Mouse (Mus musculus) layer of hippocampus, adult 8-10 months (tissue): ENCODE measurements around the gene Zfp874a. TPM values are rescaled to one million over a fixed set of nuclear protein-coding genes. Genes with fewer than 3 reads are reported as not detected.
A peak's percentile ranks its signal among the peaks of the same experiment; 100 is the strongest.
"Not testable (repeated sequence)": the region's sequence is repeated elsewhere in the genome, so short reads cannot be mapped to it uniquely, and the experiment has no call there.

ENCODE experiments used
- DNase-seq, 2 experiments: peaks; one replicate each; pipeline ENCODE4 v3.0.0; 2022; ENCODE audit warnings: low spot score in 2 of 2
- total RNA-seq, 4 experiments: library from RNA; stranded (reverse); gene quantifications; 2 replicates each; pipeline ENCODE4 v1.2.4; 2022

Zfp874a gene
- total RNA-seq = 10 to 100 TPM; 10.5 to 18.9 (median 15.5) TPM

- DNase-seq = peak; percentile 93
Measured at GRCm38 (mm10) chr13:67451172-67452020, at the start of gene Zfp874a. Zfp874a (minus strand) TSS chr13:67451624.

GRCm38 (mm10) chr13:67500908-67501307, 49.5 kb upstream of the Zfp874a start:
- DNase-seq = no peak

DNA sequence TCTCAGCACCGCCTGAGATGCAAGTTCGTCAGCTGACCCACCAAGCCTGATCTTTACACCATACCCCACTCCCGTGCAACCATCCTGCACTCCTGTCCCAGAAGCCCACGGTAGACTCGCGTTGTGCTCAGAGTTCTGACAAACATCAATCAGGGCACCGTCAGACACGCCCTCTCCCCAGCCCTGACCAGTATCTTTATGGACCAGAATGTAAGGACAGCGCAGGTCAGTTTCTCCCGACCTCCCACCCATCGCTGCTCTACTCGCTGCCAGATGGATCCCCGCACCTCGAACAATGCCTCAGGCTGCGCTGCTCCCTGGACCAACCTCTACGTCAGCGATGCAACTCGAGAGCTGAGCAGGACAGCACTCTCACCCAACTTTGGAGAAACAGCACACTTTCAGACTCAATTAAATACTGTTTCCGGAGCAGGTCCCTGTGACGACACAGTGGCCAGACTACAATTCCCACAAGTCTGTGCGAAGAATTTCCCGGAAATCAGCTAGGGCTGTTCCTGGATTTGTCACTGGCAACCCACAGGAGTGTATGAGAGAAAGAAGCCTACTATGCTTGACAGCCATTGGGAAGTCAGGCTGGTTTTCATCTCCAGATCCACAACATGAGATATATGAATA, 48.8 kb upstream of the Zfp874a start, which contains the start of gene Zfp58:
Zfp58 (minus strand) TSS at position 472 of the 636 bp plus-strand sequence.
- DNase-seq = peak; percentile 88 to 89

DNA sequence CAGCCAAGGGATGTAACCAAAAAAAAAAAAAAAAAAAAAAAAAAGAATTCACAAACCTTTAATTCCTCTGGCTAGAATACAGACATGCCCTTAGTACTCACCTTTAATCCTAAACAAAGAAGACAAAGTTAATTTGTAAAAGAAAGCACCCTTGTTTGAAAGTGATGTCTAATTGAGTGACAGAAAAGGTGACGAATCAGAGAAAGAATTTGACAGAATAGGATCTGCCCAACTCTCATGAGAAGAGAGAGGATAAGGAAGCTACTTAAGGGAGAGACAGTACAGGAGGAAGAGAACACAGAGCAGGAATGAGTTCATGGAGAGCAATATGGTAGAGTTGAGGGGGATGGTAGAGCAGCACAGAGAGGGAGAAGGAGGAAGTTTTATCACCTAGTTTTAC, 44.2 kb upstream of the Zfp874a start:
- DNase-seq = no peak

GRCm38 (mm10) chr13:67484424-67484811, 33.0 kb upstream of the Zfp874a start:
- DNase-seq = no peak

- DNase-seq = peak; percentile 91
Measured at GRCm38 (mm10) chr13:67483625-67484423, 32.4 kb upstream of the Zfp874a start, which contains the start of gene Zfp874b. Zfp874b (minus strand) TSS chr13:67484258.

- DNase-seq = no peak
Measured at GRCm38 (mm10) chr13:67481528-67481927, 30.1 kb upstream of the Zfp874a start.

GRCm38 (mm10) chr13:67469274-67469673, 17.9 kb upstream of the Zfp874a start:
- no peak for DNase-seq

DNA sequence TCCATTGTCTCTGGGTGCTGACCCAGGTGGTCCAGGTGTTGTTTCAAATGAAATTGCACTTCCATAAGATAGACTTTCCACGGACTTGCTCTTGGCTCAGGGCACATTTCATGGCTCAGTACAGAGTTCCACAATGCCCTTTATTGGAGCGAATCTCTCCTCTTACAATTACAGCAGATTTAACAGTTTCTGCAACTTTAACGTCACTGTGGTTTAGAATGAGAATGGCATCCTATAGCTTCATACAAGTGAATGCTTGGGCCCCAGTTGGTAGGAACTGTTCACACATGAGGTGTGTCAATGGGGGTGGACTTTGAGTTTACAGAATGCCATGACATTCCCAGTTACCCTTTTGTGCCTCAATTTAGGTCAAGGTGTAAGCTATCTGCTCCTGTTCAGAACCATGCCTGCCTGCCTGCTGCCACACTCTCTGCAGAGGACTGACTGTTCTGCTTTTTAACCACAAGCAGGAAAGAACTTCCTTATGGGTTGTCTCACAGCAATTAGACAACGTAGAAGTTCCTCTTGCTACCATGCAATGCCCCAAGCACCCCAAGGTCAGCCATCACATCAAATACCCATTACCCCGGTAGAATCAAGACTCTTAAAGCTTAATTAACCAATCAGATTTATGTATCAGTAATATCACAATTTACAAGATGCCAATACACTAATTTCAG, 12.2 kb upstream of the Zfp874a start:
- not testable (repeated sequence) for DNase-seq

DNA sequence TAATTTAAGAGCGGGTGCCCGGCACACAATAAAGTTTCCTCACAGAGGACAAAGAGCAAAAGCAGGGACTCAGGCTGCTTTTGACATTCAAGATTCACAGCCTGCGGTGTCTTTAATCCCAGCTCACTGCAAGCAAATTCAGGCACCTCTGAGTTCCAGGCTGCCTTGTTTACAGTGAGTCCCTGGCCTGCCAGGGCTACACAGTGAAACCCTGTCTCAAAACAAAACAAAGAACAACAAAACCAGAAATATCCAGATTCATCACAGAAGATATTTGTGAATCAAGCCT, 541 bp upstream of the Zfp874a start:
- no peak for DNase-seq

- not testable (repeated sequence) for DNase-seq
Measured at GRCm38 (mm10) chr13:67437095-67437494, 14.3 kb downstream of the Zfp874a start.

DNA sequence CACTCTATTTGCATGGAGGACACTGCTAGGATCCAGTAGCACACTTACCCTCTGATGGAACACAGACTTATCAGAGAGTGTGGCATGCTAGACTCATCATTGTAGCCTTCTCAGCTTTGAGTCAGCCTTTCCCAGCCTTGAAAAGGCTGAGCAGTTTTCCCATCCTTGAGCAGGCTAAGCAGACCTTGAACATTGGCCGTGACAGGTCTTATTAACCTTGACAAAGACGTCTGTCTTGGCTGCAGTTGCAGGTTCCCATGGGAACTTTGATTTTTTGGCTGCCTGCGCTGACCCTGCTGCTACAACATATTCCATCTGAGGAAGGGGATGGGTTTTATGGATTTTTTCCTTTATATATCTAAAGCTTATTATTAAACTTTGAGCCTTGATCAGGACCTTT, 23.3 kb downstream of the Zfp874a start:
- no peak for DNase-seq

GRCm38 (mm10) chr13:67425699-67426098, 25.7 kb downstream of the Zfp874a start:
- not testable (repeated sequence) for DNase-seq

GRCm38 (mm10) chr13:67422532-67422931, 28.9 kb downstream of the Zfp874a start:
- not testable (repeated sequence) for DNase-seq

GRCm38 (mm10) chr13:67421207-67421857, 30.1 kb downstream of the Zfp874a start, which contains the start of gene Zfp459:
Zfp459 (minus strand) TSS chr13:67421418.
- peak; percentile 15 to 22 for DNase-seq

DNA sequence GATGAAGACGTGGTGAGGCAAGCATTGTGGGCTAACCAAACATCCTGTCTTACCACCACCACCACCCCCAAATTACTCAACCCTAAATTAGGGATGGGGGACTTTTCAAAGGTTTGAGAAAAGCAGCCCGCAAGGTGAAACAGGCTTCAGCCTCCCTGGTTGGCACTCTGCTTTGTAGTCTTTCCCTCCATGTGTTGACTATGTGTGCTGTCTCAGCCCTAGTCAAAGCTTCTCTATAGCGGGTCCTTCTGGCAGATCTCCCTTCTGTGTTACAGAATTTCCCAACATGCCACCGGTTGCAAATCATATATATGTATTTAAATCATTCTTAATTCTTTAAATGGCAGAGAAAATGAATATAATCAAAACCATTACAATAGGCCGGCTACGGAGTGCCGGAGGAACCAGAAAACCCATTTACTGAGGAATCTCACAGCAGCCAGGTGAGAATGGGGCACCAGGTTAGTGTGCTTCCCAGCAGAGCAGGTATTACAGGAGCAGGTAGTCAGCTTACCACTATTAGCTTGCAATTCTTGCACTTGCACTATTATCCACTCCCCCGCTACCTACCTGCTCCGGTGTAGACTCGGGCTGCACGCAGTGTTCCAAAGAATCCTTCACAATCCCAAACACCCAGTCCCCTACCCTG, 30.7 kb downstream of the Zfp874a start:
- no peak for DNase-seq

- no peak for DNase-seq
Measured at GRCm38 (mm10) chr13:67416811-67417210, 34.6 kb downstream of the Zfp874a start.

GRCm38 (mm10) chr13:67415759-67416158, 35.7 kb downstream of the Zfp874a start:
- no peak for DNase-seq

GRCm38 (mm10) chr13:67413634-67414033, 37.8 kb downstream of the Zfp874a start:
- not testable (repeated sequence) for DNase-seq
